Mouse (Mus musculus): Measurements from ENCODE around the gene Copa. TPM values are rescaled to one million over a fixed set of nuclear protein-coding genes. Genes with fewer than 3 reads are reported as not detected.

Copa gene
- polyA plus RNA-seq, 1 experiment from 2014 or later = 237 TPM

GRCm38 (mm10) chr1:172148279-172148954 is 66.1 kb downstream of the Copa start:
- Histone ChIP-seq H3K36me3 (peaks cover 35% of the 10 kb centered on the region), H3K9ac (peak overlapping the region; percentile 91), H3K4me1 (peaks cover 19% of the 10 kb centered on the region), H3K27me3 (no peaks in the 10 kb centered on the region), H3K9me3 (replicated peaks) (no peaks in the 10 kb centered on the region), H3K4me2 (peak overlapping the region; percentile 63), H3K4me3 (replicated peaks) (peak overlapping the region; percentile 79), H3K27ac (peak overlapping the region; percentile 97)
- WGBS = under 1% methylated on average over 39 of the region's 40 CpGs
- ATAC-seq (replicated peaks; ENCODE audit: low FRiP score) = peak; percentile 70

- peak overlapping the region; percentile 97 for H3K27ac ChIP-seq
- no peak for ATAC-seq (replicated peaks; ENCODE audit: low FRiP score)
- H3K9ac ChIP-seq = peak overlapping the region; percentile 91
- H3K4me3 ChIP-seq (replicated peaks) = peak overlapping the region; percentile 79
- 13% methylated on average over 19 of the region's 19 CpGs for WGBS
- peaks cover 19% of the 10 kb centered on the region for H3K4me1 ChIP-seq
- no peaks in the 10 kb centered on the region for H3K27me3 ChIP-seq
- H3K9me3 ChIP-seq (replicated peaks) = no peaks in the 10 kb centered on the region
- peak overlapping the region; percentile 63 for H3K4me2 ChIP-seq
- peaks cover 43% of the 10 kb centered on the region for H3K36me3 ChIP-seq
These were observed 66.9 kb downstream of the Copa start for GRCm38 (mm10) chr1:172148955-172149815.

- Histone ChIP-seq H3K9ac (no peak overlapping the region), H3K27me3 (no peaks in the 10 kb centered on the region), H3K4me2 (no peak overlapping the region), H3K27ac (no peak overlapping the region), H3K4me1 (peaks cover 9% of the 10 kb centered on the region), H3K4me3 (replicated peaks) (no peak overlapping the region), H3K36me3 (peaks cover 73% of the 10 kb centered on the region), H3K9me3 (replicated peaks) (no peaks in the 10 kb centered on the region)
- no peak for ATAC-seq (replicated peaks; ENCODE audit: low FRiP score)
- 91% methylated on average over 3 of the region's 3 CpGs for WGBS
These were observed 72.2 kb downstream of the Copa start for GRCm38 (mm10) chr1:172154536-172154935.

GRCm38 (mm10) chr1:172155518-172155917 is 73.2 kb downstream of the Copa start:
- no peak overlapping the region for H3K4me2 ChIP-seq
- no peak for ATAC-seq (replicated peaks; ENCODE audit: low FRiP score)
- WGBS = 92% methylated on average over 3 of the region's 3 CpGs
- peaks cover 67% of the 10 kb centered on the region for H3K36me3 ChIP-seq
- H3K4me1 ChIP-seq = 0 out of 2 replicates have a peak, but pooled peaks cover 4% of the 10 kb centered on the region
- H3K4me3 ChIP-seq (replicated peaks) = no peak overlapping the region
- no peaks in the 10 kb centered on the region for H3K27me3 ChIP-seq
- H3K9ac ChIP-seq = no peak overlapping the region
- H3K27ac ChIP-seq = no peak overlapping the region
- H3K9me3 ChIP-seq (replicated peaks) = no peaks in the 10 kb centered on the region

GRCm38 (mm10) chr1:172159970-172160369 is 77.6 kb downstream of the Copa start:
- H3K27ac ChIP-seq = no peak overlapping the region
- 59% methylated on average over 4 of the region's 4 CpGs for WGBS
- H3K9me3 ChIP-seq (replicated peaks) = no peaks in the 10 kb centered on the region
- H3K36me3 ChIP-seq = peaks cover 38% of the 10 kb centered on the region
- 0 out of 2 replicates have a peak, but pooled peaks cover 15% of the 10 kb centered on the region for H3K4me1 ChIP-seq
- no peak for ATAC-seq (replicated peaks; ENCODE audit: low FRiP score)
- no peak overlapping the region for H3K9ac ChIP-seq
- no peaks in the 10 kb centered on the region for H3K27me3 ChIP-seq
- H3K4me3 ChIP-seq (replicated peaks) = no peak overlapping the region
- no peak overlapping the region for H3K4me2 ChIP-seq

- no peak overlapping the region for H3K4me2 ChIP-seq
- peaks cover 38% of the 10 kb centered on the region for H3K36me3 ChIP-seq
- no peak for ATAC-seq (replicated peaks; ENCODE audit: low FRiP score)
- H3K4me3 ChIP-seq (replicated peaks) = no peak overlapping the region
- H3K27ac ChIP-seq = no peak overlapping the region
- 0 out of 2 replicates have a peak, but pooled peaks cover 15% of the 10 kb centered on the region for H3K4me1 ChIP-seq
- no peaks in the 10 kb centered on the region for H3K9me3 ChIP-seq (replicated peaks)
- no peaks in the 10 kb centered on the region for H3K27me3 ChIP-seq
- no peak overlapping the region for H3K9ac ChIP-seq
These were observed 78.2 kb downstream of the Copa start for GRCm38 (mm10) chr1:172160508-172160907.

GRCm38 (mm10) chr1:172162009-172162408 is 79.7 kb downstream of the Copa start:
- no peaks in the 10 kb centered on the region for H3K9me3 ChIP-seq (replicated peaks)
- H3K9ac ChIP-seq = no peak overlapping the region
- H3K4me2 ChIP-seq = no peak overlapping the region
- peaks cover 40% of the 10 kb centered on the region for H3K36me3 ChIP-seq
- no peak for ATAC-seq (replicated peaks; ENCODE audit: low FRiP score)
- peaks cover 15% of the 10 kb centered on the region; the same call in 1 of the 2 replicates for H3K4me1 ChIP-seq
- no peak overlapping the region for H3K27ac ChIP-seq
- no peak overlapping the region for H3K4me3 ChIP-seq (replicated peaks)
- WGBS = 92% methylated on average over 1 of the region's 1 CpGs
- no peaks in the 10 kb centered on the region for H3K27me3 ChIP-seq

GRCm38 (mm10) chr1:172162959-172163358 is 80.6 kb downstream of the Copa start:
- peaks cover 24% of the 10 kb centered on the region for H3K4me1 ChIP-seq
- no peak for ATAC-seq (replicated peaks; ENCODE audit: low FRiP score)
- H3K4me2 ChIP-seq = no peak overlapping the region
- H3K4me3 ChIP-seq (replicated peaks) = no peak overlapping the region
- no peak overlapping the region for H3K9ac ChIP-seq
- H3K27ac ChIP-seq = no peak overlapping the region
- H3K36me3 ChIP-seq = peaks cover 49% of the 10 kb centered on the region
- no peaks in the 10 kb centered on the region for H3K27me3 ChIP-seq
- WGBS = 37% methylated on average over 6 of the region's 6 CpGs
- no peaks in the 10 kb centered on the region for H3K9me3 ChIP-seq (replicated peaks)

GRCm38 (mm10) chr1:172167911-172168310 is 85.6 kb downstream of the Copa start:
- Histone ChIP-seq H3K9ac (no peak overlapping the region), H3K4me1 (peaks cover 23% of the 10 kb centered on the region), H3K36me3 (peaks cover 87% of the 10 kb centered on the region), H3K9me3 (replicated peaks) (no peaks in the 10 kb centered on the region), H3K4me2 (no peak overlapping the region), H3K27ac (peak overlapping the region; percentile 29), H3K4me3 (replicated peaks) (no peak overlapping the region), H3K27me3 (no peaks in the 10 kb centered on the region)
- peak; percentile 87 for ATAC-seq (replicated peaks; ENCODE audit: low FRiP score)
- 59% methylated on average over 5 of the region's 5 CpGs for WGBS

- H3K36me3 ChIP-seq = peaks cover 94% of the 10 kb centered on the region
- no peak overlapping the region for H3K27ac ChIP-seq
- H3K9me3 ChIP-seq (replicated peaks) = no peaks in the 10 kb centered on the region
- H3K4me1 ChIP-seq = peaks cover 18% of the 10 kb centered on the region
- no peaks in the 10 kb centered on the region for H3K27me3 ChIP-seq
- 86% methylated on average over 5 of the region's 5 CpGs for WGBS
- H3K4me3 ChIP-seq (replicated peaks) = no peak overlapping the region
- no peak overlapping the region for H3K4me2 ChIP-seq
- no peak for ATAC-seq (replicated peaks; ENCODE audit: low FRiP score)
- H3K9ac ChIP-seq = no peak overlapping the region
These were observed 87.5 kb downstream of the Copa start for GRCm38 (mm10) chr1:172169809-172170208.

All from kidney, embryonic 15.5 days (tissue).